Mouse (Mus musculus) liver, adult 2 months (tissue): ENCODE data around the gene Zfp982.
"Not testable (repeated sequence)": the region's sequence is repeated elsewhere in the genome, so short reads cannot be mapped to it uniquely, and the experiment has no call there.

ENCODE experiments used
- CTCF ChIP-seq: fragments of 200-500 bp; IDR thresholded peaks from 2 replicates; pipeline ENCODE4 v1.5.1; 2011; ENCODE audit warnings: low read depth, low read length, control low read depth
- POLR2A ChIP-seq: fragments of 200-500 bp; IDR thresholded peaks from 2 replicates; pipeline ENCODE4 v1.6.1; 2011; ENCODE audit warnings: low read length, control low read depth; ENCODE audit not compliant: insufficient read depth; ENCODE audit errors: extremely low read depth

DNA sequence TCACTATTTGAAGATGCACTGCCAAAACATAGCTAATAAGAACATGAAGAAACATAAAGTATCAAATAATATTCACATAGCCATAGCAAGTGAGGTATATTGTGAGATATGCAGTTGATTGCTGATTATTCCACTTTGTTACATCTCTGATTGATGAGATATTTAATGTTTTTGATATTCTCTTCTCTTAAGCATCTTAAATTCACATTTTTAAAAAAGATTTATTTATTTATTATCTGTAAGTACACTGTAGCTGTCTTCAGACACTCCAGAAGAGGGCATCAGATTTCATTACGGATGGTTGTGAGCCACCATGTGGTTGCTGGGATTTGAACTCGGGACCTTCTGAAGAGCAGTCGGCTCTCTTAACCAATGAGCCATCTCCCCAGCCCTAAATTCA is 47.7 kb downstream of the Zfp982 start, which contains the start of gene Gm16503:
- TF ChIP-seq CTCF, POLR2A: not testable (repeated sequence)
